Mouse (Mus musculus): Measurements from ENCODE around the gene Dlx6. TPM values are rescaled to one million over a fixed set of nuclear protein-coding genes. Genes with fewer than 3 reads are reported as not detected.

Gene Dlx6
- polyA plus RNA-seq, 1 experiment from 2014 or later, result not detected

DNA sequence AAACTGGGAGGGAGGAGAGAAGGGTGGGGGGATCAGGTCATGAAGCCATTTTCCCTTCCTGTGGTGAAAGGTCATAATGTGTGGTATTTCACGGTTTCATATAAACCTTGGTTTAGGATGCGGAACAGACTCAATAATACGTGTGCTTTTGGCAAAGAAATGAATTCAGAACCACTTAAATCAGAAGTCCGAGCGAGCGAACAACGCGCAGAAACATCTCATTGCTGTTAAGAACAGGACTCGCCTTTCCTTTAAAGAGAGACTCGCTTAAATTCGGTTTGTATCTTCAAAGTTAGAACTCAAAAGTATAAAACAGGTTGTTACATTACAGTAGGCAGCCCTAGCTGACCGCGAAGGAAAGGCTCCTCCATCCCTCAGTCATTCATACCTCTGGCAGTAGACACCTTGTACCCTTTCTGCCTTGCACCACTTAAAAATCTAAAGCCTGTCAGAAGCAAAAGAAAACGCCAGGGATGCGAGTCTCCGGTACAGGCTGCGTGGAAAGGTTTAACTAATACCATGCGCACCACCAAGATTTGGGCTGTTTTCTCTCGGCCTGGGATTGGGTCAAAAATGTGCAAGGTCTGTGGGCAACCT is 10.4 kb downstream of the Dlx6 start:
- ATAC-seq (ENCODE audit: low FRiP score) (no peak), DNase-seq (ENCODE audit: low spot score) (no peak)
- Histone ChIP-seq H3K9ac (no peak overlapping the region), H3K4me3 (replicated peaks; ENCODE audit: low read length) (no peak overlapping the region), H3K9me3 (ENCODE audit: control insufficient read depth, low read length) (no peaks in the 10 kb centered on the region), H3K36me3 (replicated peaks; ENCODE audit: control insufficient read depth, insufficient read depth) (no peaks in the 10 kb centered on the region), H3K27me3 (ENCODE audit: control insufficient read depth, insufficient read depth, low read length) (peaks cover 100% of the 10 kb centered on the region), H3K4me2 (replicated peaks) (no peak overlapping the region), H3K4me1 (replicated peaks; ENCODE audit: control insufficient read depth, insufficient read depth, low read length) (no peaks in the 10 kb centered on the region), H3K27ac (no peak overlapping the region)
- under 1% methylated on average over 19 of the region's 19 CpGs for WGBS

DNA sequence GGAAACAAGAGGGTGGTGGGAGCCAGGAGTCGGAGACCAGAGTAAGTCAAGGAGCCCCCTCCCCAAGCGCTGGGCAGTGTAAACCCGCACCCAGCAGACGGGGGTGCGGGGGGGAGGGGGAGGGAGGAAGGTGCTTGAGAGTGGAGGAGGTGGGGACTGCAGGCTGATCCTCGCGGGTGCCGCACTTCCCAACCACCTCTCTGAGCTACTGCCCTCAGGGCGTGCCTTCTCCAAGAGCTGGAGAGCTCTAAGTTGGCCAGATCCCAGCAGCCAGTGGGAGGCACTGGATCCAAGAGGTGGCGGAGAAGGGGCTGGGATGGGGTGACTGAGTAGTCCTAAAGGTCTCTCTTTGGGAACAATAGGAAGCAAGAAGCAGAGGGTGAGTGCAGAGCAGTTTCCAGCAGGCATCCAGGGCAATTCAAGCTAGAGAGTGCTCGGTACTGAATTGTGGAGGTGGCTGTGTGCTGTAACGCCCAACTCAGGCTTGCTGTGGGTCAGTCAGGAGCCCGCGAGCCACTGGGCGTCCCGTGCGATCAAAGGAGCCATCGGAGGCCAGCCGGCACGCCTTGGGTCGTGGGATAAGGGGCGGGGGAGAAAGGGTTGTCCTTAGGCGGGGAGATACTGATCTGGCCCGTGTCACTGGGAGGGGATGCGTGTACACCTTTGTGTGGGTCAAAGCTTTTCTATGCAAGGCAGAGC is 11.1 kb downstream of the Dlx6 start:
- Histone ChIP-seq H3K27me3 (ENCODE audit: control insufficient read depth, insufficient read depth, low read length) (peaks cover 100% of the 10 kb centered on the region), H3K4me2 (replicated peaks) (no peak overlapping the region), H3K9ac (no peak overlapping the region), H3K36me3 (replicated peaks; ENCODE audit: control insufficient read depth, insufficient read depth) (no peaks in the 10 kb centered on the region), H3K4me1 (replicated peaks; ENCODE audit: control insufficient read depth, insufficient read depth, low read length) (no peaks in the 10 kb centered on the region), H3K27ac (no peak overlapping the region), H3K4me3 (replicated peaks; ENCODE audit: low read length) (no peak overlapping the region), H3K9me3 (ENCODE audit: control insufficient read depth, low read length) (no peaks in the 10 kb centered on the region)
- under 1% methylated on average over 25 of the region's 25 CpGs for WGBS
- ATAC-seq (ENCODE audit: low FRiP score) (peak; percentile 32; the same call in 1 of the 2 replicates), DNase-seq (ENCODE audit: low spot score) (no peak)

DNA sequence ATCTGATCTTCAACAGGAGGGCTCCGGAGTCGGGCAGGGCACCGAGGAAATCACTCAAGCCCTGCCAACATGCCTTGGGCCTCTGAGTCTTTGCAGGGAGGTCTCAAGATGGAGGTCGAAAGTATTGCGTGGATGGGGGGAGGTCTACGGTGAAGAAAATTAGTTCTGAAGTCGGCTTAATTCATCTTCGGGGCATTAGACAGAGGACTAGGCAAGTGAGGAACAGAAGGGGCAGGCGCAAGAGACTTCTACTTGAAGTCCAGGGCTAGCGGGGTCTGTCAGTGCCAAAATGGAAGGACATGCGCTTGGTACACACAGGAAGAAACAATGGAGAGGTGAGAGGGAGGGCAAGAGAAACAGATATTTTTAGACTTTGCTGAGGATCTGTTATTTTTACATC is 12.0 kb downstream of the Dlx6 start:
- Histone ChIP-seq H3K9ac (no peak overlapping the region), H3K27ac (no peak overlapping the region), H3K4me1 (replicated peaks; ENCODE audit: control insufficient read depth, insufficient read depth, low read length) (no peaks in the 10 kb centered on the region), H3K9me3 (ENCODE audit: control insufficient read depth, low read length) (no peaks in the 10 kb centered on the region), H3K27me3 (ENCODE audit: control insufficient read depth, insufficient read depth, low read length) (peaks cover 96% of the 10 kb centered on the region), H3K4me3 (replicated peaks; ENCODE audit: low read length) (no peak overlapping the region), H3K4me2 (replicated peaks) (no peak overlapping the region), H3K36me3 (replicated peaks; ENCODE audit: control insufficient read depth, insufficient read depth) (no peaks in the 10 kb centered on the region)
- no peak for ATAC-seq (ENCODE audit: low FRiP score)
- DNase-seq (ENCODE audit: low spot score), result no peak
- under 1% methylated on average over 11 of the region's 11 CpGs for WGBS

DNA sequence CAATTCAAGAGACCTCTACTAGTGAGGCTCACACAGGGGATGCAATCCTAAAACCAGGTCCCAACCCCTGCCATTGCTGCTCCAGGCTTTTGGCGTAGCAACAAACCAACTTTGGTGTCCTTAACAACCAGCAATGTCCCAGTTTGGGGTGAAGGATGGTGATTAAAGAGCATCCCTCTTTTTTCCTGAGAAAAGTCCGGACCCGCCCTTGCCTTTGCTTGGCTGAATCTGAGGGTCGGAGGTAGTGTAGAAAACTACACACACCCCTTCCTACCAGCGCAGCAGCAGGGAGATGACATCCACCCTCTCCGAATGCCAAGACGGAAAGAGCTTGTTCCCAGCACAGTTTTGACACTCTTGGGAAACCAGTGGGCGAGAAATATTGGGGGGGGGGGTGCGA is 12.5 kb downstream of the Dlx6 start:
- no peak for DNase-seq (ENCODE audit: low spot score)
- Histone ChIP-seq H3K27ac (no peak overlapping the region), H3K9me3 (ENCODE audit: control insufficient read depth, low read length) (no peaks in the 10 kb centered on the region), H3K9ac (no peak overlapping the region), H3K4me1 (replicated peaks; ENCODE audit: control insufficient read depth, insufficient read depth, low read length) (no peaks in the 10 kb centered on the region), H3K27me3 (ENCODE audit: control insufficient read depth, insufficient read depth, low read length) (peaks cover 96% of the 10 kb centered on the region), H3K36me3 (replicated peaks; ENCODE audit: control insufficient read depth, insufficient read depth) (no peaks in the 10 kb centered on the region), H3K4me2 (replicated peaks) (no peak overlapping the region), H3K4me3 (replicated peaks; ENCODE audit: low read length) (no peak overlapping the region)
- WGBS, result 5% methylated on average over 9 of the region's 9 CpGs
- ATAC-seq (ENCODE audit: low FRiP score), result no peak

DNA sequence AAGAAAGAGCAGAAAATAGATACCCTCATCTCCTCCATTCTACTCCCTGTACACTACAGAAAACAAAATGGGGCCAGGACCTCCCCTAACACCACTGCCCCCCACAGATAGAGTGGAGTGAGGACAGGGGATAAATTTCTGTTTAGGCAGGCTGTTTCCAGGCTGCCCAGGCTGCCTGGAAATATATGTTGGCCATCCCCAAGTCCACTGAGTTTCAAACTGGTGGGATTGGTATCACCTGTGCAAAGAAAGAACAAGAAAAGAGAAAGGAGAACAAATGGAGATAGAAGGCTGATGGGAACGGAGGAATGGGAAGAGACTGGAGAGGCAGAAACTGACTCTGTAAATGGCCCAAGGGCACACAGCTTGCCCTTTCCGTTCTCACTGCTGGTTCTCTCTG is 13.1 kb downstream of the Dlx6 start:
- H3K9me3 ChIP-seq (ENCODE audit: control insufficient read depth, low read length), result no peaks in the 10 kb centered on the region
- WGBS, result 4% methylated on average over 2 of the region's 2 CpGs
- H3K27me3 ChIP-seq (ENCODE audit: control insufficient read depth, insufficient read depth, low read length), result peaks cover 96% of the 10 kb centered on the region
- no peak for ATAC-seq (ENCODE audit: low FRiP score)
- no peak for DNase-seq (ENCODE audit: low spot score)
- peaks cover 1% of the 10 kb centered on the region for H3K4me1 ChIP-seq (replicated peaks; ENCODE audit: control insufficient read depth, insufficient read depth, low read length)
- no peaks in the 10 kb centered on the region for H3K36me3 ChIP-seq (replicated peaks; ENCODE audit: control insufficient read depth, insufficient read depth)
- H3K27ac ChIP-seq, result no peak overlapping the region
- no peak overlapping the region for H3K4me2 ChIP-seq (replicated peaks)
- no peak overlapping the region for H3K9ac ChIP-seq
- no peak overlapping the region for H3K4me3 ChIP-seq (replicated peaks; ENCODE audit: low read length)

DNA sequence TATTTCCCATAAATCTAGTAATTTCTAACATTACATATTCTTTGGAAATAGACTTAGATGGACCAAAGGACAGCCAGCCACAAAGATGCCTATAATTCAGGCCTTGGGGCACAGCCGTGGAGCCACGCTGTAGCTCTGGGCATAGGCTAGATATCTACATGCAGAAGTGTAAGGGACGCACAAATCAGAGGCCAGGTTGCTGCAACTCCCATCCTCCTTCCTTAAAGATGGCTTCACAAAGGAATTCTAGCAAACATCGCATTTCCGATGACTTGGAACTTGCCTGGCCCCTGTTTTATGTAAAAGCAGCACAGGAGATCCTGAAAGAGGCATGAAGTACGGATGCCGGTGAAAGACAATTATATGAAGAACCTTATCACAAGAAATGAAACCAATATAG is 13.6 kb downstream of the Dlx6 start:
- no peak for ATAC-seq (ENCODE audit: low FRiP score)
- Histone ChIP-seq H3K27me3 (ENCODE audit: control insufficient read depth, insufficient read depth, low read length) (peaks cover 96% of the 10 kb centered on the region), H3K4me1 (replicated peaks; ENCODE audit: control insufficient read depth, insufficient read depth, low read length) (peaks cover 6% of the 10 kb centered on the region), H3K9ac (no peak overlapping the region), H3K9me3 (ENCODE audit: control insufficient read depth, low read length) (no peaks in the 10 kb centered on the region), H3K4me2 (replicated peaks) (no peak overlapping the region), H3K4me3 (replicated peaks; ENCODE audit: low read length) (no peak overlapping the region), H3K27ac (no peak overlapping the region), H3K36me3 (replicated peaks; ENCODE audit: control insufficient read depth, insufficient read depth) (no peaks in the 10 kb centered on the region)
- no peak for DNase-seq (ENCODE audit: low spot score)
- 4% methylated on average over 7 of the region's 7 CpGs for WGBS

DNA sequence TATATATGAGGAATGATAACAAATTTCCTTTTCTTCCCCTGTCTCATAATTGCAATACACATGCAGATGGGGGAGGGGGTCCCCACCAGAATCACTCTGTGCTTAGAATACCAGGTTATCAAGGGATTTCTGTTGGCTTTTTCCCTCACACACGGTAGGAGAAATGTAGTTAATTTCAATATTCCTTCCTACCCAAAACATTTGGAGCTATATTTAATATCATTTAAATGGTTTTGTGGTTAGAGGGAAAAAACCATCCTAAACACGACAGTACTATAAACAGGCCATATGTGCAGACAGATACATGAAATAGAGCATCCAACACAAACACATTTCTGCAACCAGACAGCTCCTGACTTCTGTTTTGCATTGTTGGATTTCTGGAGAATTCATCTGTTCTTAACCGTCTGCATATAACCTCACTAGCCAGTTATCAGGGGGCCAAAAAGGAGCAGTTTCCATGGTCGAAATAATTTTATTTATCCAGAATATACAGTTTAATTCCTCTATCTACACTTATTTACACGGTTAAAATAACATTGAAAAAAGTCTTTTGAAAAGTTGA is 14.3 kb downstream of the Dlx6 start:
- no peak overlapping the region for H3K27ac ChIP-seq
- H3K36me3 ChIP-seq (replicated peaks; ENCODE audit: control insufficient read depth, insufficient read depth), result no peaks in the 10 kb centered on the region
- no peak overlapping the region for H3K9ac ChIP-seq
- 8% methylated on average over 5 of the region's 5 CpGs for WGBS
- DNase-seq (ENCODE audit: low spot score) (no peak), ATAC-seq (ENCODE audit: low FRiP score) (no peak)
- peaks cover 96% of the 10 kb centered on the region for H3K27me3 ChIP-seq (ENCODE audit: control insufficient read depth, insufficient read depth, low read length)
- H3K4me3 ChIP-seq (replicated peaks; ENCODE audit: low read length), result no peak overlapping the region
- no peaks in the 10 kb centered on the region for H3K9me3 ChIP-seq (ENCODE audit: control insufficient read depth, low read length)
- H3K4me1 ChIP-seq (replicated peaks; ENCODE audit: control insufficient read depth, insufficient read depth, low read length), result peaks cover 8% of the 10 kb centered on the region
- H3K4me2 ChIP-seq (replicated peaks), result no peak overlapping the region

DNA sequence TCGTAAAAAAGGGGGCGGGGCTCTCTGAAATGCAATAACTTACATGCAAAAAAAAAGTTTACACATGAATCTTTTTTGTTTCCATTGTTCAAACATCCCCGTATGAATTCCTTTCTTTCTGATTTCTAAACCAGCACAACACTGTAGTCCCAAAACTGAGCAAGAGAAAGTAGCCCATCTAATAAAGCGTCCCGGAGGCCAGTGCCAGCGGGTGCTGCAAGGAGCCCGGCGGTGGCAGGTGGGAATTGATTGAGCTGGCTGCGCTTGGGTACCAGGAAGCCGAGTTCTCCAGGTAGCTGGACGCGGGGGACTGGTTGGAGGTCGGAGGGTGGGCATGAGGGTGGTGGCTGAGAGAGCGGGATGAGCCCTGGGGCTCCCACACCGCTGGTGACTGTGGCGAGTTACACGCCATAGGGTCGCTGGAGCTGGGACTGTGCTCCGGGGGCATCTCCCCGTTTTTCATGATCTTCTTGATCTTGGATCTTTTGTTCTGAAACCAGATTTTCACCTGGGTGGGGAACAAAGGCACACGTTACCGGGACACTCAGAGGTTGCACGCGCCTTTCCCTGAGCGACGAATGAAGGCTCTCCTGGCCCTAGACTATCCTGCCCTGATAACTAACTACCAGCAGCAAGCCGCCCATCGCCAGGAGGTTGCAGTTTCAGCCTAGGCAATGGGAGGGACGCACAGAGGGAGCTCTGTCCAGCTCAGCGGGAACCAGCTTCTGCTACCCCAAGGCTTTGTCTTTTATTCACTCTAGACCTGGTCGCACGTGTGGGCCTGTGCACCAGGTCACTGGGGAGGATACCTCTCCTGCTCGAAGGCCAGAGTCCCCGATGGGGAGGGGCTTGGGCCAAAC is 15.1 kb downstream of the Dlx6 start:
- WGBS, result under 1% methylated on average over 34 of the region's 34 CpGs
- ATAC-seq (ENCODE audit: low FRiP score) (no peak), DNase-seq (ENCODE audit: low spot score) (no peak)
- Histone ChIP-seq H3K27me3 (ENCODE audit: control insufficient read depth, insufficient read depth, low read length) (peaks cover 96% of the 10 kb centered on the region), H3K4me1 (replicated peaks; ENCODE audit: control insufficient read depth, insufficient read depth, low read length) (peaks cover 8% of the 10 kb centered on the region), H3K36me3 (replicated peaks; ENCODE audit: control insufficient read depth, insufficient read depth) (no peaks in the 10 kb centered on the region), H3K9me3 (ENCODE audit: control insufficient read depth, low read length) (no peaks in the 10 kb centered on the region), H3K9ac (no peak overlapping the region), H3K27ac (no peak overlapping the region), H3K4me2 (replicated peaks) (no peak overlapping the region), H3K4me3 (replicated peaks; ENCODE audit: low read length) (no peak overlapping the region)

DNA sequence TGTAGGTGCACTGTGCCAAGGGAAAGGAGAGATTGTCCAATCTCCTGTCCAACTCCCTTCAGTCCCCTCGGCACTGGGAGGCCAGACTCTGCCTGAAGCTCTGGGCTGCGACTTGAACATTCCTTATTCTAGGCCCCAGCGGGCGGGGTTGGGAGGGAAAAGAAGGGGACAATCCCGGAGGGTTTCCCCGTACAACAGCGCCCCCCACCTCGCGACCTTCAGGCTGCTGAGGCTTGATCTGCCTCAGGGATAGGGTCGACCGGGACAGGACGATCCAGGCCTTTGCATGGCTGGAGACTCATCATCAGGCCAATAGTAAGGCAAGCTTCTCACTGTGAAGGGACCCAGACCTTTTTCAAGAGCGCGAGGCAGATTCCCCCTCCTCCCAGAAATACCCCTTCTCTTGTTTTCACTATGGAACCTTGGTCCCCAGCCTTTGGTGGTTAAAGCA is 15.7 kb downstream of the Dlx6 start:
- ATAC-seq (ENCODE audit: low FRiP score) (no peak), DNase-seq (ENCODE audit: low spot score) (no peak)
- H3K4me2 ChIP-seq (replicated peaks), result no peak overlapping the region
- WGBS, result 2% methylated on average over 14 of the region's 14 CpGs
- no peaks in the 10 kb centered on the region for H3K36me3 ChIP-seq (replicated peaks; ENCODE audit: control insufficient read depth, insufficient read depth)
- H3K27ac ChIP-seq, result no peak overlapping the region
- H3K27me3 ChIP-seq (ENCODE audit: control insufficient read depth, insufficient read depth, low read length), result peaks cover 96% of the 10 kb centered on the region
- H3K4me1 ChIP-seq (replicated peaks; ENCODE audit: control insufficient read depth, insufficient read depth, low read length), result peaks cover 8% of the 10 kb centered on the region
- H3K9ac ChIP-seq, result no peak overlapping the region
- no peak overlapping the region for H3K4me3 ChIP-seq (replicated peaks; ENCODE audit: low read length)
- no peaks in the 10 kb centered on the region for H3K9me3 ChIP-seq (ENCODE audit: control insufficient read depth, low read length)
